Mouse (Mus musculus) heart, postnatal 0 days (tissue): ENCODE data around the gene Fam117b.

ENCODE experiments used
- CTCF ChIP-seq: IDR thresholded peaks from 2 replicates; pipeline ENCODE4 v1.5.1; 2016; ENCODE audit warnings: antibody characterized with exemption, control low read depth, low read depth
- EP300 ChIP-seq: IDR thresholded peaks from 2 replicates; pipeline ENCODE4 v1.6.1; 2016; ENCODE audit warnings: antibody characterized with exemption, low read depth

DNA sequence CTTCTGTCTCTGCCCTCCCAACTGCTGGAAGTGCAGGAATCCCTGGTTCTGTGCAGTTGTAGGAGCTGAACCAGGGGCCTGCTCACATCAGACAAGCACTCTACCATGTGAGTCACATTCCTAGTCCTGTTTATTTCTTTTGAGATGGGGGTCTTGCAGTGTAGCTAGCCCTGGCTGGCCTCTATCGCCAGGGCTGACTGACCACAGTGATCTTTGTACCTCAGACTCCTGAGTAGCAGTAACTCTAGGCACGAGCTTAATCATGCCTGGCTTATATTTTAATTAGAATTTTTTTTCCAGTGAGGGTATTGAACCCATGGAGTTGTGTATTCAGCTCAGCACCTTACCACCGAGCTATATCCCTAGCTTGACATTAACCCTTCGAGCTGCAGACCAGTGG is 21.6 kb upstream of the Fam117b start:
- no peak for TF ChIP-seq CTCF
- TF ChIP-seq EP300: no peak
